Mouse (Mus musculus) spleen, embryonic (tissue): ENCODE data around the gene Vps26b.

Experiments
- CTCF ChIA-PET: fragments of 350-600 bp; sonication (Branson Sonifier 250); formaldehyde crosslinking; loops from one replicate; lab custom pipeline; 2022; lab: Charles Lee

Vps26b gene

GRCm38 (mm10) chr9:27029828-27030762 lies at the start of gene Vps26b, which contains the start of gene Ncapd3:
TSS of gene Vps26b (minus strand) at chr9:27030065.
TSS of gene Ncapd3 (plus strand) at chr9:27030175.
- CTCF ChIA-PET: no interaction called here

DNA sequence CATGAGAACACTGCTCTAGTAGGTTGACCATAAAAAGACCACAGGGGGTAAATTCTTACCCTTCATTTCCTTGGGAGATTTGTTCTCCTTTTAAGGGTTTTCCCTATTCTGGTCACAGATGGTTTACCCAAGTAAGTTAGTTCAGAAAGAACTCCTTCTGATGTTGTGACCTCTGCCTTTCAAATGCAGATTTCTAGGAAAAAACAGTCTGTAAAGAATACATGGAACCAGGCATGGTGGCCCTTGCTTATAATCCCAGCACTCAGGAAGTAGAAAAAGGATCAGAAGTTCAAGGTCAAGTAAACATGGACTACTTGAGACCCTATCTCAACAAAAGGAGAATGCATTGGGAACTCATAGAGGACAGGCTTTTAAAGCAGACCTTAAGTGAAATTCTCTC lies 45.9 kb upstream of the Vps26b start:
- CTCF ChIA-PET: no interaction called here

- CTCF ChIA-PET: no interaction called here
Measured at GRCm38 (mm10) chr9:27074677-27075076, 44.8 kb upstream of the Vps26b start.

DNA sequence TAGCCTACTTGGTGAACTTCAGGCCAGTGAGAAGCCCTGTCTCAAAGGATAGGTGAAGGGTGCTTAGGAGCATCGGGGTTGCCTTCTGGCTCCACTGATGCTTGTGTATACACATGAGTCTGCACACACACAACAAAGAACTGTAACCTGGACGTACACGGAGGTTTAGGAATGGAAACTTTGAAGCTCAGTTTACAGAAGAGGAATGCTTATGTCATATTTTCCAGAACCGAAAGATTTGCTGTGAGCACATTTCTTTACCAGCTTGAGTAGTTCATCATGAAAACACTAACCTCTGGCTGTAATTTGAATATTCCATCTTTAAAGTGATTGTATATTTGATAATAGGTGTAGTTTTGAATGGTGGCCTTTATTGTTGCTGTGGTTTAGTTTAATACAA lies 41.0 kb upstream of the Vps26b start:
- CTCF ChIA-PET: no interaction called here

GRCm38 (mm10) chr9:27058341-27058740 lies 28.5 kb upstream of the Vps26b start:
- CTCF ChIA-PET: no interaction called here

- CTCF ChIA-PET: interaction anchor here (0.7 kb wide), 1 partner anchor 826 kb away, joined by 3 read pairs; no protein-coding TSS in a partner anchor
Measured at GRCm38 (mm10) chr9:27049492-27049891, 19.6 kb upstream of the Vps26b start.

DNA sequence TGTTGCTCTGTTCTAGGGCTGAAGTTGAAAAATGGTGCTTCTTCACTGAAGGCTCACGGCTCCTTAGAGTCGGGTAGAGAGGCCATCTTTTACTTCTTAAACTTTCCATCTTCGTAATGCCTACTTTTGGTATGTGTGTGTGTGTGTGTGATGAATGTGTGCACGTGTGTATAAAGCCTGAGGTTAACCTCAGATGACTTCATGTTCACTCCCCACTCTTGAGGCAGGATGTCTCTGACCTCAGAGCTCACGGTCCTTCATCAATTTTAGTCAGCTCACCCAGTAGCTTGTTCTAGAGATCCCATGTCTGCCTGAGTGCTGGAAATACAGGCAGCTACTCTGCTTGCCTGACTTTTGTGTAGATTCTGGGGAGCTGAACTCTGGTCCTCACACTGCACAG lies 14.0 kb upstream of the Vps26b start:
- CTCF ChIA-PET: no interaction called here

DNA sequence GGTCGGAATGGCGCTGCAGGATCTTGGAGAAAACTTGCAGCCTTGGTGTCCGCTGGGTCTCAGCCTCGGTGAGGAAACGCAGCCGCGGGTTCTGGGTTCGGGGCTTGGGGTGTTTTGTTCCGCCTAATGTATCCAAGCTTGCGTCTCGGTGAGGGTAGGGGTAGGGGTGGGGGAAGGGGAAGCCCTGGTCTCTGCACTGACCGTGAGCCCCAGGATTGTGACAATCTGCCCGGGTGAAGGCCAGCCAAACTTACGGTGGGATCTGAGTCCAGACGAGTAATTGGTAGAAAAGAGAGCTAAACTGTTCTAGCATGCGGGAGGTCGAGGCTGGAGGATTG lies 867 bp upstream of the Vps26b start:
- CTCF ChIA-PET: no interaction called here

- CTCF ChIA-PET: no interaction called here
Measured at GRCm38 (mm10) chr9:27029022-27029827, 640 bp downstream of the Vps26b start.

DNA sequence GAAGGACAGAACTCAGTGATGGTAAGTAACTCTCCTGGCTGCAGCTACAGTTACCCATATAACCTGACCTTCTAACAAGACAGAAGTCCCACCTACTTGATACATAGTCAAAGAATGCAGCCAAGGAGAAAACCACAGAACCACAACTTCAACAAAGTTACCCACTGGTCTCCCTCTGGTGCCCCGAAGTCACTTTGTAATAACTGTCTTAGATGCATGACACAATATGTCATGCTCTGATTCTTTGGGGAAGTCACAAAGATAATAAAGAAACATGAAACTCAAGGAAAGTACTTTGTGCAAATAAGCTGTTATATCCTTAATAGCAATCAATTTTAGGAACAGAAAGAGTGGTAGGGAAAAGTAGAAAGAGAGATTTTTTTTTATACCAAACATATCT lies 3.2 kb downstream of the Vps26b start:
- CTCF ChIA-PET: interaction anchor here (1.3 kb wide), 1 partner anchor 10 kb away, joined by 11 read pairs; no protein-coding TSS in a partner anchor

GRCm38 (mm10) chr9:27023681-27024080 lies 6.2 kb downstream of the Vps26b start:
- CTCF ChIA-PET: no interaction called here

GRCm38 (mm10) chr9:27018961-27019360 lies 10.9 kb downstream of the Vps26b start:
- CTCF ChIA-PET: no interaction called here

DNA sequence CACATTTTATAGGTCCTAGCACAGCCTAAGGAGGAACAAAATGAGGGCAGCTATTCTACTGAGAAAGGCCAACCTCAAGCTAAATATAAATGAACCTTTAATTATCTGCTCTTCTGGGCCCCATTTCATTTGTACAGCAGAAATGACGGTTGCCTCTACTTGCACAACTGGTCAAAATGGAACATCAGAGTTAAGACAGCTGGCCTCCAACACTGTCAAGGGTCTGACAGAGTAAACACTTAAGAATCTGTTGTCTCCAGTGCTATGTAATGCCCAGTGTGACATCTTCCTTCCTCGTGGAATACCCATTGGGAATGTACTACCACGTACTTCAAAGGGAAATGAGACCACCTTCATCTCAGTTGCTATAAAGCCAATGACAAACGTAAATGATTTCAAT lies 18.3 kb downstream of the Vps26b start:
- CTCF ChIA-PET: no interaction called here

DNA sequence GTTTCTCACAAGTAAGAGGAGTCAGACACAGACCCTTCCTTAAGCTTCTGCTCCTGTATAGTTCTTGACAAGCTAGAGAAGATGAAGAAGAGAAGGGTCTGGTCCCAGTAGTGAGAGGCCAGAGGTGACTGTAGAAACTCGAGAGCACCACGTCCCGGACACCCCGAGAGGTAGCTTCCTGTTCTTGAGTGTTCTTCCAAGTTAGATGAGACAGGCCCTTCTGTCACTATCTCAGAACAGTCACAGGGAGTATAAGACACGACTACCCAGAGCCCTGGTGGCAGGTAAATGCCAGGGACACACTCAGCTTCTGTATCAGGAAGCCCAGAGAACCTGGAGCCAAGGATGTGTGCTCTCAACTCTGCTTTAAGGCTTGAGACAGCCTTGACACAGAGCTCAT lies 20.6 kb downstream of the Vps26b start:
- CTCF ChIA-PET: no interaction called here

DNA sequence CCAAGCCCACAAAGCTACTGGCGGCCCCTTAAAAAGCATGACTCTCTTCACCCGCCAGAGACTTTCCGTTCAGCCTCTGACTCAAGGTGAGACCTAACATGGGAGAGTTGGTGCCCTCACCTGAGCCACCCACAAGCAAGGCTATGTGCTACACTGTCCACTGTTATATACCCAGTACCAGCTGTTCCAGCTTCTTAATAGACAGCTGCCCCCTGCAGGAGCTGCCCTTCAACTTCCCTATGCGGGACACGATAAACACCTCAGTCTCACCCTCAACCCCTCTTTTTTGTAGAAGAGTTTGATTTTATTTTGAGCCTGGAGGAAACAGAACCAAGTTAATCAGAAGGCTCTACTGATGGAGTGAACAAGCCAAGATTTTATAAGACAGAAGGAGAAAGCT lies 23.0 kb downstream of the Vps26b start:
- CTCF ChIA-PET: interaction anchor here (0.5 kb wide), 1 partner anchor 1806 kb away, joined by 3 read pairs; no protein-coding TSS in a partner anchor

DNA sequence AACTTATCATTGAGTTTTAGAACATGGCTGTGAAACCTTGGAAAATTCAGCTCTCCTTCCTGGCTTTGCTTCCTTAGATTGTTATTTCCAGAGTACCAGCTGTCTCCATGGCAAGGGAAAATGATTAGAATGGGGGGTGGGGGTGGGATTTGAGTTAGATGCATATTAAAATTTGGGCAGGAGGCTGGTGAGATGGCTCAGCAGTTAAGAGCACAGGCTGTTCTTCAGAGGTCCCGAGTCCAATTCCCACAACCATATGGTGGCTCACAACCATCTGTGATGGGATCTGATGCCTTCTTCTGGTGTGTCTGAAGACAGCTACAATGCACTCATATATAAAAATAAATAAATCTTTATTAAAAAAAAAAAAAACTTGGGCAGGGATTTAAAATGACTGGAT lies 23.9 kb downstream of the Vps26b start:
- CTCF ChIA-PET: no interaction called here

GRCm38 (mm10) chr9:27005231-27005630 lies 24.6 kb downstream of the Vps26b start:
- CTCF ChIA-PET: no interaction called here

- CTCF ChIA-PET: no interaction called here
Measured at GRCm38 (mm10) chr9:26999461-27000395, 30.1 kb downstream of the Vps26b start, which contains the start of the genes Acad8 and Thyn1. TSS of gene Acad8 (minus strand) at chr9:26999566. TSS of gene Thyn1 (plus strand) at chr9:26999710.

- CTCF ChIA-PET: no interaction called here
Measured at GRCm38 (mm10) chr9:26998669-26999460, 31.0 kb downstream of the Vps26b start.

DNA sequence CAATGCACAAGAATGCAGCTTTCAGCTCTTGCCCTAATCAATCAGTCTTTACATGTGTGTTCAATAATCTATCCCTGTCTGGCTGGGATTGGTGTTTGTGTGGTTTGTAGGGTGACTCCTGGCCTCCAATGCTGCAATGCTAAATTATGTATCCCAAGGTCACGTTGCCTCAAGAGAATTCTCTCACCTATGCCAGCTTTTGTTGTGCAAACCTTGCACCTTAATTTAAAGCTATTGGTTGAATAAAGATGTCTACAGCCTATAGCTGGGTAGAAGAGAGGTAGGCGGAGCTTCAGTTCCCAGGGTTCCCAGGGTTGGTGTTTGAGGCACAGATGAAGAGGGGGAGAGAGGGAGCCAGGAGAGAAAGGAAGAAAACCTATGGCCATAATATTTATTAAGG lies 32.4 kb downstream of the Vps26b start:
- CTCF ChIA-PET: no interaction called here
